In the genomic region with DNA sequence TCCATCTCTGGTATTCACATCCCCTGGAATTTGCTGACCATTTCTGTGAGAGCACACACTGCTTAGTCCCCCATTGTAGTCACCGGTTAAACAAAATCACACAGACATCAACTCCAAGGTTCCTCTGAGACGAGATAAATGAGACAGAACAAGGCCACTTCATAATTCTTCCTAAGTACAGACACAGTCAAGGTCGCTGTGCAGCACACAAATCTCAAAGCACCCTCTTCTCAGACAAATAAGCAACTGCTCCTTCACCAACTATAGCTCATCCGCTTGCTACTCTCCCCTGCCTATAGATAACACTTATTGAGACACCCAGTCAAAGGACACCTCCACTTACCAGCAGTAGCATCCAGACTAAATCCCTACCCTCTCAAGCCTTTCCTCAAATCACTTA, we compare ENCODE assay signal across 15 mouse cellular contexts.
DNase-seq lines count a peak whose midpoint lies in the region.
"Had no signal": no experiment of that assay in that cellular context is flagged by ENCODE, and none has a peak within 500 bp of the region (broad histone marks: within the 10 kb centered on the region; RNA-seq: fewer than 3 reads in every experiment).

No protein-coding gene starts in this region.

- DNase-seq in adrenal gland, adult (ENCODE audit: inconsistent age in 2 of 2, low spot score in 1 of 2) = peak; percentile 54 to 81
- no peak for DNase-seq in adrenal gland, postnatal 25 days
- peak; percentile 36 for DNase-seq in adrenal gland, adult 8-10 months
- no peak for DNase-seq in adrenal gland, postnatal 10 days
- peak; percentile 54 for DNase-seq in heart, adult 11 months
- DNase-seq in heart, adult 18-20 months = no peak
- DNase-seq in adrenal gland, postnatal 36 days = peak; percentile 44 to 45
- DNase-seq: B cell, adult 2 months; cerebellum, adult 11 months; cerebellum, adult 18-20 months; cerebellum, adult 8-10 months; cerebellum, adult 9-11 months; cerebellum, postnatal 14 days; cerebellum, postnatal 36 days; embryo, embryonic 11 days had no signal

Comparison
In these comparisons a context has a peak if more than half of its experiments do, and no peak if none do; other contexts are left out.
1. DNase-seq: peak in adrenal gland, adult (2 of 2), adrenal gland, adult 8-10 months (single experiment), heart, adult 11 months (single experiment) and adrenal gland, postnatal 36 days (2 of 2); none in adrenal gland, postnatal 25 days (single experiment), adrenal gland, postnatal 10 days (single experiment) and heart, adult 18-20 months (0 of 2).